13 mouse cellular contexts compared by ENCODE assay signal in genomic region chr10:99237205-99237832, GRCm38 (mm10). TPM values are rescaled to one million over a fixed set of nuclear protein-coding genes. Genes with fewer than 3 reads are reported as not detected.
DNase-seq lines count a peak whose midpoint lies in the region; ATAC-seq and TF ChIP-seq lines count a peak whose summit lies in the region.
"Had no signal": no experiment of that assay in that cellular context is flagged by ENCODE, and none has a peak within 500 bp of the region (broad histone marks: within the 10 kb centered on the region; RNA-seq: fewer than 3 reads in every experiment).

No protein-coding gene starts in this region.

- H3K36me3 ChIP-seq in heart, embryonic 10.5 days, result no peaks in the 10 kb centered on the region
- no peaks in the 10 kb centered on the region for H3K36me3 ChIP-seq in lung, embryonic 14.5 days (ENCODE audit: insufficient read depth)
- H3K36me3 ChIP-seq: forebrain, embryonic 10.5 days had no signal

- H3K9me3 ChIP-seq in heart, embryonic 10.5 days, result no peaks in the 10 kb centered on the region
- H3K9me3 ChIP-seq in lung, embryonic 14.5 days (ENCODE audit: low read depth, low read length), result no peaks in the 10 kb centered on the region
- H3K9me3 ChIP-seq: forebrain, embryonic 10.5 days had no signal

- H3K9ac ChIP-seq in lung, embryonic 14.5 days, result no peak overlapping the region

- TF ChIP-seq CTCF in lung, embryonic 14.5 days (IDR thresholded peaks at IDR 0.05; ENCODE audit: low read depth), result no peak
- TF ChIP-seq CTCF in layer of hippocampus, adult 2 months (conservative IDR thresholded peaks at IDR 0.05), result no peak

- no peak for ATAC-seq in lung, embryonic 14.5 days (ENCODE audit: insufficient read depth)
- ATAC-seq: inflammation-experienced regulatory T-cells, adult 6 months had no signal

- 37% methylated on average over 11 of the region's 11 CpGs for WGBS in heart, embryonic 10.5 days
- WGBS in lung, embryonic 14.5 days, result 50% methylated on average over 11 of the region's 11 CpGs

- H3K4me2 ChIP-seq in lung, embryonic 14.5 days, result no peak overlapping the region
- H3K4me2 ChIP-seq: liver, embryonic 11.5 days had no signal

- intact Hi-C loops in heart, postnatal 10 days (cut with DNase I), result no loop called here

- no peaks in the 10 kb centered on the region for H3K27me3 ChIP-seq in heart, embryonic 10.5 days (ENCODE audit: insufficient read depth, poor library complexity, severe bottlenecking)
- H3K27me3 ChIP-seq in lung, embryonic 14.5 days (ENCODE audit: insufficient read depth, low read length), result no peaks in the 10 kb centered on the region

- H3K4me3 ChIP-seq in heart, embryonic 10.5 days, result no peak overlapping the region
- no peak overlapping the region for H3K4me3 ChIP-seq in lung, embryonic 14.5 days (ENCODE audit: low read depth, low read length)
- no peak overlapping the region for H3K4me3 ChIP-seq in layer of hippocampus, adult 2 months
- H3K4me3 ChIP-seq: forebrain, embryonic 10.5 days had no signal

- peak overlapping the region; percentile 69; the same call in 1 of the 2 replicates for H3K27ac ChIP-seq in heart, embryonic 10.5 days
- H3K27ac ChIP-seq in lung, embryonic 14.5 days (ENCODE audit: low read depth), result peak overlapping the region; percentile 43; the same call in 1 of the 2 replicates
- H3K27ac ChIP-seq in layer of hippocampus, adult 2 months, result no peak overlapping the region
- H3K27ac ChIP-seq: forebrain, embryonic 10.5 days had no signal

- DNase-seq in heart, embryonic 10.5 days (ENCODE audit: low spot score), result peak; percentile 78
- no peak for DNase-seq in heart, postnatal 10 days
- DNase-seq in lung, adult 18-20 months, result peak; percentile 65 to 77
- DNase-seq in lung, postnatal 14 days, result no peak
- no peak for DNase-seq in lung, embryonic 14.5 days
- no peak for DNase-seq in thymus, postnatal 0 days (ENCODE audit: low spot score)
- DNase-seq in gastrocnemius, adult 18-20 months (ENCODE audit: low spot score), result no peak
- no peak for DNase-seq in layer of hippocampus, adult 2 months (ENCODE audit: low spot score in 2 of 2)
- DNase-seq: cerebellum, adult 8-10 months; kidney, postnatal 25 days had no signal

- peaks cover 23% of the 10 kb centered on the region for H3K4me1 ChIP-seq in heart, embryonic 10.5 days
- peaks cover 15% of the 10 kb centered on the region for H3K4me1 ChIP-seq in lung, embryonic 14.5 days (ENCODE audit: insufficient read depth)

RNA-seq across cellular contexts. Expression of gene Dusp6, which starts 25.7 kb away (rescaled TPM):
- 58.5 and 65.3 TPM in 2 replicates for polyA plus RNA-seq in heart, embryonic 10.5 days (2016; fragmentation: Nextera tagmentation; extraction: Ambion mirVana)
- 10 to 100 TPM; 29.2 to 38.3 TPM for total RNA-seq in heart, postnatal 10 days (2021)
- polyA plus RNA-seq in lung, embryonic 14.5 days (2014; fragmentation: Nextera tagmentation; extraction: Ambion mirVana), result 73.4 and 76.8 TPM in 2 replicates
- 33.7 and 34.4 TPM in 2 replicates for polyA plus RNA-seq in thymus, postnatal 0 days (2015; fragmentation: Nextera tagmentation; extraction: Ambion mirVana)
- 10 to 100 TPM in 1 of 2 experiments, 1 to 10 TPM in 1; 7.2 to 12.4 TPM for total RNA-seq in gastrocnemius, adult 18-20 months (2021)
- 10 to 100 TPM; 64.9 to 66.7 TPM for total RNA-seq in layer of hippocampus, adult 2 months (2021)

Comparison
In these comparisons a context has a peak if more than half of its experiments do, and no peak if none do; other contexts are left out.
1. DNase-seq: peak in heart, embryonic 10.5 days (single experiment) and lung, adult 18-20 months (2 of 2); none in heart, postnatal 10 days (0 of 2), lung, postnatal 14 days (single experiment), lung, embryonic 14.5 days (single experiment), thymus, postnatal 0 days (single experiment), gastrocnemius, adult 18-20 months (single experiment) and layer of hippocampus, adult 2 months (0 of 2).